Mouse (Mus musculus): ENCODE results near the gene Vwa3a. TPM values are rescaled to one million over a fixed set of nuclear protein-coding genes. Genes with fewer than 3 reads are reported as not detected.

Vwa3a gene
- polyA plus RNA-seq, 1 experiment from 2014 or later, result 0.43 TPM

- no peak overlapping the region for H3K4me3 ChIP-seq (replicated peaks; ENCODE audit: low read length)
- no peak overlapping the region for H3K27ac ChIP-seq (ENCODE audit: low read length)
- WGBS, result 88% methylated on average over 3 of the region's 3 CpGs
- no peak overlapping the region for H3K9ac ChIP-seq (ENCODE audit: low read length)
- ATAC-seq (ENCODE audit: insufficient read depth, low FRiP score), result no peak
- no peaks in the 10 kb centered on the region for H3K9me3 ChIP-seq (replicated peaks; ENCODE audit: control insufficient read depth, low read length)
- H3K27me3 ChIP-seq (ENCODE audit: control insufficient read depth, insufficient read depth, low read length), result no peaks in the 10 kb centered on the region
- H3K4me1 ChIP-seq (ENCODE audit: control insufficient read depth, insufficient read depth, low read length), result peaks cover 32% of the 10 kb centered on the region
- peaks cover 12% of the 10 kb centered on the region; the same call in 1 of the 2 replicates for H3K36me3 ChIP-seq (ENCODE audit: control insufficient read depth, insufficient read depth, low read length)
- H3K4me2 ChIP-seq (ENCODE audit: low read depth, low read length), result no peak overlapping the region
Measured at GRCm38 (mm10) chr7:120850165-120850564, 111.0 kb downstream of the Vwa3a start.

Other genes with a start within 250 kb of the Vwa3a start
- 204 and 235 TPM in 2 replicates for gene Uqcrc2, start 104.1 kb upstream of the Vwa3a start, polyA plus RNA-seq (2015; fragmentation: Nextera tagmentation; extraction: Ambion mirVana)
- gene Pdzd9, start 69.0 kb upstream of the Vwa3a start, polyA plus RNA-seq (2015; fragmentation: Nextera tagmentation; extraction: Ambion mirVana), result 0.17 and 0.35 TPM in 2 replicates
- gene Mosmo, start 61.7 kb upstream of the Vwa3a start, polyA plus RNA-seq (2015; fragmentation: Nextera tagmentation; extraction: Ambion mirVana), result 6.2 and 7.7 TPM in 2 replicates
- not detected in 2 replicates for gene Gm5737, start 73.0 kb downstream of the Vwa3a start, polyA plus RNA-seq (2015; fragmentation: Nextera tagmentation; extraction: Ambion mirVana)
- 76.0 and 80.6 TPM in 2 replicates for gene Eef2k, start 103.5 kb downstream of the Vwa3a start, polyA plus RNA-seq (2015; fragmentation: Nextera tagmentation; extraction: Ambion mirVana)
- gene Polr3e, start 178.4 kb downstream of the Vwa3a start, polyA plus RNA-seq (2015; fragmentation: Nextera tagmentation; extraction: Ambion mirVana), result 33.8 and 34.0 TPM in 2 replicates
- 9.1 and 11.1 TPM in 2 replicates for gene Cdr2, start 243.0 kb downstream of the Vwa3a start, polyA plus RNA-seq (2015; fragmentation: Nextera tagmentation; extraction: Ambion mirVana)
- gene Mfsd13b, start 243.2 kb downstream of the Vwa3a start, polyA plus RNA-seq (2015; fragmentation: Nextera tagmentation; extraction: Ambion mirVana), result 0.34 and 0.45 TPM in 2 replicates